Mouse (Mus musculus) retina, embryonic 14.5 days (tissue): ENCODE data around the gene Ttll13.

ENCODE experiments used
- DNase-seq: peaks from one replicate; pipeline ENCODE4 v3.0.0-alpha.2; 2015; ENCODE audit warnings: low spot score

The Ttll13 gene

DNA sequence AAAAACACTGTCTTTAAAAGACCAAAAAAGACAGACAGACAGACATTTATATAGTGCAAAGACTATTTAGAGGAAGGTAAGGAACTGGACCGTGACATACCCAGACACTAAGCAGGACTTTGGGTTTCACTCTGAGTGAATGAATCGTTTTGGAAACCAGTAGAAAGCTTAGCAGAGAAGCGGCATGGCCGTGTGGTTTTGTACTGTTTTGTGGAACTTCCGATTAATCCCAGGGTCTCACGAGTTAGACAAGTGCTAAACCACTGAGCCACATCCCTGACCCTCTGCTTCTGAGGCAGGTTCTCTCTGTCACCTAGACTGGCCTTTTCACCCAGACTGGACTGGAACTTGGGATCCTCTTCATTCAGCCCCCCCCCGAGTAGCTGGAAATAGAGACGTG lies 31.7 kb upstream of the Ttll13 start:
- DNase-seq: no peak

GRCm38 (mm10) chr7:80215398-80215797 lies 30.8 kb upstream of the Ttll13 start:
- peak; percentile 90 for DNase-seq

GRCm38 (mm10) chr7:80216566-80216965 lies 29.6 kb upstream of the Ttll13 start:
- DNase-seq: no peak

GRCm38 (mm10) chr7:80218666-80219065 lies 27.5 kb upstream of the Ttll13 start:
- DNase-seq: no peak

GRCm38 (mm10) chr7:80220237-80220797 lies 25.9 kb upstream of the Ttll13 start:
- DNase-seq: no peak

DNA sequence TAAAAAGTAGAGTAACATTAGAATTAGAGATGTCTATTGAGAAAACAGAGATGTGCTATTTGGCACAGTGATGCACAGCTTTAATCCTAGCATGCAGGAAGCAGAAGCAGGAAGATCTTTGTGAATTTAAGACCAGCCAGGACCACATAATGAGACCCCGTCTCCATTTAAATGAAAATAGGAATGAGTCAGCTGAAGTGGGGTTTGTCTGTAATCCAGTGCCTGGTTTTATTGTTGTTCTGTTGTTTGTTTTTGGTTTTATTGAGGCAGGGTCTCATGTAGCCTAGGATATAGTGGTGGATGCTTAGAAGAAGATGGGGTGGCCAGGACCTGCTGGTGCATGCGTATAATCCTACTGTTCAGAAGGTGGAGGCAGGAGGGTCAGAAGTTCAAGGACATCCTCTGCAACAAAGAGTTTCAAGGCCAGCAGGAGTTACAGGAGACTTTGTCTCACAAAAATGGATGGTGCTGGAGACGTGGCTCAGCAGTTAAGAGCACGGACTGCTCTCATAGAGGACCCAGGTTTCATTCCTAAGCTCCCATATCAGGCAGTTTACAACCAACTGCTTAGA lies 24.9 kb upstream of the Ttll13 start:
- DNase-seq: no peak

DNA sequence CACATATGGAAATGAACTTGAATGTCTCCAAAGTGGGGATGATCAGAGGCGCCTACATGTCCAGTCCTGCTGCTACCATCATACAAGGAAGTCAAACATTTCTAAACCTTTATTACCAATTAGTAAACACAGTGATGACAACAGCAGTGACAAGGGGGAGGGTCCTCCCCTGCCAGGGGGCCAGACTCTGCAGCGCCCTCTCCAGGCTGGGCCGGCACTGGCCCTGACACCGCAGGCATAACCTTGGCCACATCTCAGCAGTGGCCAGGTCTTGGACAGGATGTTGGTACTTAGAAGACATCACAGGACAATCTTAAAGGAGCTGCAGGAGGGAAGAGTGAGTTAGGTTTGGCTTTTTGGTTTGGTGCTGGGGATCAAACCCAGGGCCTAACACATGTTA lies 19.1 kb upstream of the Ttll13 start:
- DNase-seq: no peak

DNA sequence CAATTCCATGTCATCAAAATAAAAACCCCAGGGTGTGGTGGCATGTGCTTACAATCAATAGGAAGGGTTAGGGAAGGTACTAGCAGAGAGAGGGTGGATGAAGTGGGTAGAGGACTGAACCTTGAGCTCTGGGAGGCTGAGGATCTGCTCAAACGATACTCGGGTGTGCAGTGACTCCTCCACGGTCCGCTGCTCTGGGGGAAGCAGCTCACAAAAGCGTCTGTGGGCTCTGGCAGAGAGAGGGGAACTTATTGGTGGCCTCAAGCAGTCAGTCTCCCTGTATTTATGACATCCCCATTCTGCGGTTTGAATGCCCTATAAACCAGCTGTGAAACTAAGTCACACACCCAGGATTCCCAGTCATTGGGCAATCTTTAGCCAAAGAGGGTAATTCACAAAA lies 16.0 kb upstream of the Ttll13 start:
- no peak for DNase-seq

DNA sequence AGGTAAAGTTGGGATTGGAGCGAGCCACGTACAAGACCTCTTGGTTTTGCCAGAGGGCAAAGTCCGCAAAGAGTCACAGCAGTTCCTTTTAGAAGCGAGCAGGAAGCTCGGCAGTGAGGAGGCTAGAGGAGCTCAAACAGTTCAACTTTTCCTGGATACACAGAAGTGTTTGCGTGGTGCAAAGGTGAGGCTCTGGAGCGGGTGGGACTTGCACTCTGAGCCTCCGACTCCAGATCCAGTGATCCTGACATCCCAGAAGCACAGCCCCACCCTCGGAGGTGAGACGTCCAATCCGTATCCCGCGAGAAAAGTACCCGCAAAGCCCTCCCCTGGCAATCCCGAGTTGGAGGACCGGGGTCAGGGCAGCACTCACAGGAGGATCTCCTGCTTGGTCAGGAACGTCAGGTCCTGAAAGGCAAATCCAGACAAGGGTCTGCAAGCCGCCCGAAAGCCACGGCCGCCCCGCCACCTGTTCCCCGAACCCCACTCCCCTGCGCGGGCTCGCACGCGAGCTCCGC lies 14.1 kb upstream of the Ttll13 start:
- DNase-seq: no peak

GRCm38 (mm10) chr7:80232489-80233029 lies 13.6 kb upstream of the Ttll13 start, which contains the start of the genes Cib1 and Gdpgp1:
Cib1 (minus strand) TSS chr7:80232813.
Gdpgp1 (plus strand) TSS chr7:80232865.
- peak; percentile 98 for DNase-seq

GRCm38 (mm10) chr7:80233799-80234198 lies 12.4 kb upstream of the Ttll13 start:
- DNase-seq: no peak

DNA sequence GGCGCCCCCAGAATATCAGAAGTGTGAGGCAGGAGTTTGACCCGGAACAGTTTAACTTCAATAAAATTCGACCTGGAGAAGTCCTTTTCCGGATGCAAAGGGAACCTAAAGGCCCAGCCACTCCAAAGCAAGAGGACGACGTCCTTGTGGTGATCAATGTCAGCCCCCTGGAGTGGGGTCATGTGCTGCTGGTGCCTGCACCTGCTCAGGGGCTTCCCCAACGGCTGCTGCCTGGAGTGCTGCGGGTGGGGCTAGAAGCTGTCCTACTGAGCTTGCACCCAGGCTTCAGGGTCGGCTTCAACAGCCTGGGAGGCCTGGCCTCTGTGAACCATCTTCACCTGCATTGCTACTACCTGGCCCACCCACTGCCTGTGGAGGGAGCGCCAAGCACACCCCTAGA lies 7.6 kb upstream of the Ttll13 start:
- no peak for DNase-seq

DNA sequence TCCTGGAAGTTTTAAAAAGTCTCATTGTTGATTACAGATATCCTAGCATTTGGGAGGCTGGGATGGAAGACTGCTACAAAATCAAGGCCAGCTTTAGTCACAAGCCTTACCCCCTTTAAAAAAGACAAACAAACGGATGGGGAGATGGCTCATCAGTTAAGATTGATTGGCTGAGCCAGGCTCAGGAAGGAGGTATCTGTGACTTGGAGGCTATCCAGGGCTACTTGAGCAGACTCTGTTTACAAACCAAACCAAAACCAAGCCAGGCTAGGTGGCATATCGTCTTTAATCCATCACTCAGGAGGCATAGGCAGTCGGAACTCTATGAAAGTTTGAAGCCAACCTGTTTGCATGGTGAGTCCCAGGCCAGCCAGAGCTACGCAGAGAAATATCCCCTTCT lies 4.5 kb upstream of the Ttll13 start:
- DNase-seq: no peak

DNA sequence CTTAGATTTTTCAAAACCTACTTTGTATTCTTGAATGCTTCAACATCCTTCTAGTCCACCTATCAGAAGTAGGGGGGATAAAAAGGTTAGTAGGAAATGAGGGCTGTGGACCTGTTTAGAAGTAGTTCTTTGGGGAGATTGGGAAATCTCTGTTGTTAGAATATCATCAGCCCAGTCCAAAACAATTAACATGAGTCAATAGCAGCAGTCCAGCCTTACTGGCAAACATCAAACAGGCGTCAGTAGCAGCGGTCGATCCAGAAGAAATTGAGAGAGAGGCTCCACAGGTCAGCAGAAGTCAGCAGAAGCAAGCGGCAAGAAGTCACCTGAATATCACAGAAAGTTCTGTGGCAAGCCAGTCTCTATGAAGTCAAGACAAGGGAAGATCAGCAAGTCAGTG lies 1.3 kb upstream of the Ttll13 start:
- DNase-seq: no peak

DNA sequence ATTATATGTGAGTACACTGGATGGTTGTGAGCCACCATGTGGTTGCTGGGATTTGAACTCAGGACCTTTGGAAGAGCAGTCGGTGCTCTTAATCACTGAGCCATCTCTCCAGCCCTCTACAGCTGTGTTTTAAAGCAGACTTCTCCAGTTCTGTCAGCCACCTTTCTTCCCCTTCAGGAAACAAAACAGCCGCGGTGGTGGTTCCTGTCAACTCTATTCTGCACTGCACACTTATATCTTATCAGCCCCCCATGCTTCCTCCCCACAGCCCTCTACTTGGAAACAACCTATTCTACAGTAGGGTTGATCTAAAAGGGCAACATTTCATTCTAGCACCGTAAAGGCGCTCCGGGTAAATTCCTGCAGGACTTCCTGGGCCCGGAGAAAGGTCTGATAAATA lies 683 bp downstream of the Ttll13 start:
- no peak for DNase-seq

DNA sequence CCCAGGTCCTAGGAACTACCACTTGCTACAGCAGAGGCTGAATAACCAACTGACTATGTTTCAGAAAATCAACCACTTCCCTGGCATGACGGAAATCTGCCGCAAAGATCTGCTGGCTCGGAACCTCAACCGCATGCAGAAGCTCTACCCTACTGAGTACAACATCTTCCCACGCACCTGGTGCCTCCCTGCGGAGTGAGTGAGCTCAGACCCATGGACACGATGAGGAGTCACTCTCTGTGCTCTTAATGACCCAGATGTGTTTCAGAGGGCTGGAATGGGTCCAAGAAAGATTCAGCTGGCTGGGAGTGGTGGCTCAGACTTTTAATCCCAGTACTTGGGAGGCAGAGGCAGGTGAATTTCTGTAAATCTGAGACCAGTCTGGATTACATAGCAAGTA lies 6.3 kb downstream of the Ttll13 start:
- no peak for DNase-seq

DNA sequence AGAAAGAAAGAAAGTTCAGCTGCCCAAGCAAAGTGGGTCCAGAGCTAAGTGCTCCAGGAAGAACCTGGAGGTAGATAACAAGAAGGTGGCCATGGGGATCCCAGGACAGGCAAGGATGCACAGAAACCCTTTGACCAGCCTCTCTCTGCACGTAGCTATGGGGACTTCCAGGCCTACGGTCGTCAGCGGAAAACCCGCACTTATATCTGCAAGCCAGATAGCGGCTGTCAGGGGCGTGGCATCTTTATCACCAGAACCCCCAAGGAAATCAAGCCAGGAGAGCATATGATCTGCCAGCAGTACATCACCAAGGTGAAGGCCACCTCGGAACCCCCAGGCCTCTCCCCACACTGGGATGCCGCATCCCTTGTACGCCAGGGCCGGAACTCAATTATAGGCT lies 6.7 kb downstream of the Ttll13 start:
- DNase-seq: no peak

DNA sequence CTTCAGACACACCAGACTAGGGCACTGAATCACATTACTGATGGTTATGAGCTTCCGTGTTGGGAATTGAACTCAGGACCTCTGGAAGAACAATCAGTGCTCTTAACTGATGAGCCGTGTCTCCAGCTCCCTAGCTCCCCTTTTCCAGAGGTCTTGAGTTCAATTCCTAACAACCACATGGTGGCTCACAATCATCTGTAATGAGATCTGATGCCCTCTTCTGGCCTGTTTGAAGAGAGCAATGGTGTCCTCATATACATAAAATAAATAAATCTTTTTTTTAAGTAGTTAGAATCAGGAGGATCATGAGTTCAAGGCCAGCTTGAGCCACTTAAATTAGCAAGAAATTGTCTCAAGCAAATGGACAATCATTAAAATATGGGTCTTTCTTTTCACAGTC lies 9.8 kb downstream of the Ttll13 start:
- no peak for DNase-seq

DNA sequence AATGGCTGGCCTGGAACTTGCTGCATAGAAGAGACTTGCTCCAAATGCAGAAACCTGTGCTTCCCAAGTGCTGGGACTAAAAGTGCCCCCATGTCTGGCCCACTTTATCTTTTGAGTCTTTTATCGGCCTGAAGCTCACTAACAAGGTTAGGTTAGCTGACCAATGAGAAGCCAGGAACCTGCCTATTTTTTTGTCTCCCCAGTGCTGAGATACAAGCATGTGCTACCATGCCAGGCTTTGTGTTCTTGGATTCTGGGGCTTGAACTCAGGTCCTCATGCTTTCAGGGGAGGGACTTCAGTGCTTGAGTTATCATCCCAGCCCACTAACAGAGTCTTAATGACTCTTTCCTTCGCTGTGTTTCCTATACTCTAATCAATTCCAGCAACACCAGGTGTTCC lies 11.5 kb downstream of the Ttll13 start:
- no peak for DNase-seq

- DNase-seq: peak; percentile 94
Measured at GRCm38 (mm10) chr7:80260625-80261371, 14.6 kb downstream of the Ttll13 start, which contains the start of gene Ngrn. Ngrn (plus strand) TSS chr7:80261215.

GRCm38 (mm10) chr7:80261372-80261990 lies 15.3 kb downstream of the Ttll13 start:
- DNase-seq: no peak

DNA sequence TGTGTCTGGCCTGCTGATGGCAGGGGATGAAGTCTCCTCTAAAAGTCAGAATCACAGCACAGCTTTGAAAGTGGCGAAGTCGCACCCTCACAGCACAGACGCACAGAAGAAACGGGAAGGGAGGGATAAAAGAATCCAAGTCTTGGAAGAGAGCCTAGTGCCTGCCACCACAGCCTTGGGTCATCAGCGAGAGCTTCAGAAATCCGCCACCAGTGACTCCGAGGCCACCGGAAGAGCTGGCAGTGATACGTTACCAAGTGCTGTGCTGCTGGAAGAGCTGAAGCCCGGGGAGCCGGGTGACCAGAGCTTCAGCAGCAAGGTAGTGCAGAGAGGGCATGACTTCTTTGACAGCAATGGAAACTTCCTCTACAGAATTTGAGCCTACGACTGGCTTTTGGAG lies 18.4 kb downstream of the Ttll13 start:
- DNase-seq: no peak

DNA sequence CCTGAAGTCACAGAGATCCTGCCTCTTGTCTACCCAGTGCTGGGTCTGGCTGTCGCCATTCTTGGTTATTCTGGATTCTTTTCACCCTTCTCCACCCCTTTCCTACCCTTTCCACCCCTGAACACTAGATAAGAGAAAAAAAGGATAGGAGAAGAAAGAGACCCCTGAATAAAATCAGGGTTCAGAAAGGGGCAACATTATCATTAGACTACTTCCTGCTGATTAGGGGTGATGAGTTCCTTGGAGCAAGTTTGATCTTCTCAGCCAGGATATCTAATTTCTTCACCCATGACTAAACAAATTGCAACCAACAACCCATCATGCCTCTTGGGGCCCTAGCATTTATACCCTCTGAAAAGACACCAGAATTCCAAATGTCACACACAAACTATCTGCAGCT lies 21.6 kb downstream of the Ttll13 start:
- no peak for DNase-seq
